Mouse (Mus musculus) hematopoietic stem cell, adult 5-6 weeks (primary cell): ENCODE data around the gene Umad1. TPM values are rescaled to one million over a fixed set of nuclear protein-coding genes. Genes with fewer than 3 reads are reported as not detected.
"Not testable (repeated sequence)": the region's sequence is repeated elsewhere in the genome, so short reads cannot be mapped to it uniquely, and the experiment has no call there.

Experiments used
- ATAC-seq, 2 experiments: fragments of 125-278 bp in 1 of 2; replicated peaks in 1 of 2; 2 replicates each; pipeline ENCODE4 v1.8.0; 2016 to 2017; ENCODE audit warnings: inconsistent platforms in 2 of 2, mild to moderate bottlenecking in 2 of 2, moderate number of reproducible peaks in 2 of 2, low read depth in 1 of 2, moderate TSS enrichment in 1 of 2; ENCODE audit not compliant: low FRiP score in 2 of 2, poor library complexity in 2 of 2, severe bottlenecking in 2 of 2, insufficient read depth in 1 of 2, low TSS enrichment in 1 of 2
- total RNA-seq: library from RNA; stranded (forward); fragments of 172-1452, 232-1000 nt; gene quantifications from 2 replicates; pipeline ENCODE4 v1.2.3, GENCODE M21; 2017

Gene Umad1
- total RNA-seq, 1 experiment from 2014 or later = 7.3 TPM

GRCm38 (mm10) chr6:8299066-8299863 is 40.2 kb downstream of the Umad1 start:
- no peak for ATAC-seq

GRCm38 (mm10) chr6:8307878-8308775 is 49.0 kb downstream of the Umad1 start:
- ATAC-seq = no peak

- no peak for ATAC-seq
Observed at GRCm38 (mm10) chr6:8312554-8312953, 53.5 kb downstream of the Umad1 start.

- no peak for ATAC-seq
Observed at GRCm38 (mm10) chr6:8316201-8316600, 57.1 kb downstream of the Umad1 start.

GRCm38 (mm10) chr6:8319591-8319990 is 60.5 kb downstream of the Umad1 start:
- ATAC-seq = no peak

GRCm38 (mm10) chr6:8331496-8331895 is 72.4 kb downstream of the Umad1 start:
- not testable (repeated sequence) for ATAC-seq

- ATAC-seq = no peak
Observed at GRCm38 (mm10) chr6:8333380-8333779, 74.3 kb downstream of the Umad1 start.

- 0 out of 4 replicates have a peak, but pooled peaks of 1 of the 2 experiments have one; percentile 28 for ATAC-seq
Observed at GRCm38 (mm10) chr6:8336487-8337390, 77.7 kb downstream of the Umad1 start.

GRCm38 (mm10) chr6:8339453-8339852 is 80.4 kb downstream of the Umad1 start:
- ATAC-seq = peak; percentile 95 to 96

- ATAC-seq = no peak
Observed at GRCm38 (mm10) chr6:8343271-8343670, 84.2 kb downstream of the Umad1 start.

GRCm38 (mm10) chr6:8345219-8345856 is 86.2 kb downstream of the Umad1 start:
- ATAC-seq = peak; percentile 99

- no peak for ATAC-seq
Observed at GRCm38 (mm10) chr6:8347154-8347553, 88.1 kb downstream of the Umad1 start.

GRCm38 (mm10) chr6:8348344-8348743 is 89.3 kb downstream of the Umad1 start:
- ATAC-seq = no peak

- ATAC-seq = peak in 1 of 2 experiments; percentile 29; a peak in 1 of 4 replicates
Observed at GRCm38 (mm10) chr6:8349060-8349670, 90.1 kb downstream of the Umad1 start.

GRCm38 (mm10) chr6:8351507-8351906 is 92.4 kb downstream of the Umad1 start:
- no peak for ATAC-seq

GRCm38 (mm10) chr6:8352533-8353168 is 93.6 kb downstream of the Umad1 start:
- ATAC-seq = no peak
